Mouse (Mus musculus) bone marrow, adult 2 months (tissue): ENCODE data around the gene Rtn4rl1. TPM values are rescaled to one million over a fixed set of nuclear protein-coding genes. Genes with fewer than 3 reads are reported as not detected.

Source experiments
- H3K27ac ChIP-seq: fragments of 200-500 bp; 2 replicates; pipeline ENCODE4 v1.5.1; 2012; ENCODE audit warnings: low read depth, mild to moderate bottlenecking, control low read depth, inconsistent platforms, low read length; ENCODE audit not compliant: control insufficient read depth, poor library complexity, insufficient read depth
- H3K4me1 ChIP-seq: fragments of 200-500 bp; 2 replicates; pipeline ENCODE4 v1.6.1; 2011; ENCODE audit warnings: low read length; ENCODE audit not compliant: control insufficient read depth, insufficient read depth
- H3K4me3 ChIP-seq: fragments of 200-500 bp; replicated peaks from 2 replicates; pipeline ENCODE3; 2011; ENCODE audit warnings: mild to moderate bottlenecking, low read depth, low read length, control low read depth; ENCODE audit not compliant: control insufficient read depth
- CTCF ChIP-seq: fragments of 200-500 bp; IDR thresholded peaks from 2 replicates; pipeline ENCODE4 v1.5.1; 2011; ENCODE audit warnings: low read length, control low read depth; ENCODE audit not compliant: control insufficient read depth, insufficient read depth
- POLR2A ChIP-seq: fragments of 200-500 bp; IDR thresholded peaks from 2 replicates; pipeline ENCODE4 v1.6.1; 2011; ENCODE audit warnings: low read depth, mild to moderate bottlenecking, control low read depth, low read length, borderline replicate concordance; ENCODE audit not compliant: control insufficient read depth
- WGBS: fragments of 180-500 bp; shearing (Covaris S2); methylation state at CpG from one replicate; pipeline ENCODE4 v1.1.7; 2018; 5-methylcytosine and 5-hydroxymethylcytosine counted together
- polyA plus RNA-seq: library from polyadenylated mRNA; stranded (reverse); fragments of >200 nt; gene quantifications from 2 replicates; pipeline ENCODE4 v1.2.4, GENCODE M21; 2011; ENCODE audit warnings: low replicate concordance; ENCODE audit not compliant: missing spikeins, insufficient read depth, insufficient read length

Gene Rtn4rl1
- polyA plus RNA-seq, 1 experiment = 0.85 TPM

GRCm38 (mm10) chr11:75184986-75185385 lies 8.6 kb upstream of the Rtn4rl1 start:
- H3K4me3 ChIP-seq = no peak overlapping the region
- no peak for TF ChIP-seq CTCF
- no peak for TF ChIP-seq POLR2A
- WGBS = 83% methylated on average over 2 of the region's 2 CpGs

GRCm38 (mm10) chr11:75189713-75190370 lies 3.7 kb upstream of the Rtn4rl1 start:
- TF ChIP-seq CTCF (no peak), POLR2A (no peak)
- H3K4me3 ChIP-seq = peak overlapping the region; percentile 92
- no peak overlapping the region; the same call in 1 of the 2 replicates for H3K27ac ChIP-seq
- H3K4me1 ChIP-seq = no peaks in the 10 kb centered on the region
- WGBS = under 1% methylated on average over 22 of the region's 22 CpGs

More at GRCm38 (mm10) chr11:75184986-75185385, 8.6 kb upstream of the Rtn4rl1 start:
- Histone ChIP-seq H3K27ac (no peak overlapping the region), H3K4me1 (no peaks in the 10 kb centered on the region)

GRCm38 (mm10) chr11:75190371-75190724 lies 3.2 kb upstream of the Rtn4rl1 start:
- H3K4me1 ChIP-seq = no peaks in the 10 kb centered on the region
- 1% methylated on average over 24 of the region's 24 CpGs for WGBS
- H3K4me3 ChIP-seq = peak overlapping the region; percentile 92
- H3K27ac ChIP-seq = no peak overlapping the region; the same call in 1 of the 2 replicates
- TF ChIP-seq POLR2A (peak; percentile 59; the same call in 1 of the 2 replicates), CTCF (peak; percentile 21; the same call in 1 of the 2 replicates)

GRCm38 (mm10) chr11:75190905-75191441 lies 2.6 kb upstream of the Rtn4rl1 start, which contains the start of gene Dph1:
Gene Dph1, minus strand, starts transcription at chr11:75191241.
- H3K27ac ChIP-seq = no peak within 1 kb of the TSS; the same call in 1 of the 2 replicates
- TF ChIP-seq POLR2A = no peak
- no peak for TF ChIP-seq CTCF
- peak within 1 kb of the TSS; percentile 92 for H3K4me3 ChIP-seq
- WGBS = 79% methylated on average over 5 of the region's 5 CpGs
- H3K4me1 ChIP-seq = no peaks in the 10 kb centered on the region

- Histone ChIP-seq H3K27ac (no peak overlapping the region), H3K4me3 (no peak overlapping the region), H3K4me1 (no peaks in the 10 kb centered on the region)
- 73% methylated on average over 6 of the region's 6 CpGs for WGBS
- TF ChIP-seq CTCF (no peak), POLR2A (no peak)
Measured at GRCm38 (mm10) chr11:75191841-75192240, 1.7 kb upstream of the Rtn4rl1 start.

GRCm38 (mm10) chr11:75192336-75193214 lies 1.0 kb upstream of the Rtn4rl1 start:
- TF ChIP-seq POLR2A (no peak), CTCF (peak; percentile 63)
- H3K4me1 ChIP-seq = no peaks in the 10 kb centered on the region
- WGBS = 28% methylated on average over 13 of the region's 13 CpGs
- H3K27ac ChIP-seq = no peak overlapping the region
- H3K4me3 ChIP-seq = no peak overlapping the region

- Histone ChIP-seq H3K4me1 (no peaks in the 10 kb centered on the region), H3K27ac (no peak overlapping the region; the same call in 1 of the 2 replicates), H3K4me3 (peak overlapping the region; percentile 30)
- under 1% methylated on average over 52 of the region's 52 CpGs for WGBS
- TF ChIP-seq POLR2A (no peak), CTCF (no peak)
Measured at GRCm38 (mm10) chr11:75194121-75194849, 702 bp downstream of the Rtn4rl1 start.

GRCm38 (mm10) chr11:75194850-75195461 lies 1.4 kb downstream of the Rtn4rl1 start:
- Histone ChIP-seq H3K4me1 (no peaks in the 10 kb centered on the region), H3K27ac (no peak overlapping the region), H3K4me3 (peak overlapping the region; percentile 33)
- TF ChIP-seq POLR2A (no peak), CTCF (no peak)
- 1% methylated on average over 39 of the region's 39 CpGs for WGBS
